Mouse (Mus musculus): ENCODE measurements around the gene Col4a5. TPM values are rescaled to one million over a fixed set of nuclear protein-coding genes. Genes with fewer than 3 reads are reported as not detected.

The Col4a5 gene
- total RNA-seq (2022): 10 to 100 TPM; 16.8 to 21.1 (median 18.4) TPM

- peak; percentile 50 for DNase-seq (ENCODE audit: low spot score)
Observed at GRCm38 (mm10) chrX:141475110-141475509, at the start of gene Col4a5. Gene Col4a5 (plus strand): TSS chrX:141475385.

GRCm38 (mm10) chrX:141436780-141437179, 38.4 kb upstream of the Col4a5 start:
- no peak for DNase-seq (ENCODE audit: low spot score)

- no peak for DNase-seq (ENCODE audit: low spot score)
Observed at GRCm38 (mm10) chrX:141439423-141439822, 35.8 kb upstream of the Col4a5 start.

- DNase-seq (ENCODE audit: low spot score): no peak
Observed at GRCm38 (mm10) chrX:141447936-141448335, 27.2 kb upstream of the Col4a5 start.

- DNase-seq (ENCODE audit: low spot score): no peak
Observed at GRCm38 (mm10) chrX:141473470-141474302, 1.5 kb upstream of the Col4a5 start, which contains the start of gene Col4a6. Gene Col4a6 (minus strand): TSS chrX:141474076.

- DNase-seq (ENCODE audit: low spot score): no peak
Observed at GRCm38 (mm10) chrX:141475566-141476327, 562 bp downstream of the Col4a5 start.

- no peak for DNase-seq (ENCODE audit: low spot score)
Observed at GRCm38 (mm10) chrX:141494545-141494944, 19.4 kb downstream of the Col4a5 start.

- DNase-seq (ENCODE audit: low spot score): no peak
Observed at GRCm38 (mm10) chrX:141503125-141503524, 27.9 kb downstream of the Col4a5 start.

GRCm38 (mm10) chrX:141533447-141533846, 58.3 kb downstream of the Col4a5 start:
- DNase-seq (ENCODE audit: low spot score): peak; percentile 24

- no peak for DNase-seq (ENCODE audit: low spot score)
Observed at GRCm38 (mm10) chrX:141547471-141547870, 72.3 kb downstream of the Col4a5 start.

- no peak for DNase-seq (ENCODE audit: low spot score)
Observed at GRCm38 (mm10) chrX:141590242-141590641, 115.1 kb downstream of the Col4a5 start.

- no peak for DNase-seq (ENCODE audit: low spot score)
Observed at GRCm38 (mm10) chrX:141721725-141722124, 246.5 kb downstream of the Col4a5 start.

GRCm38 (mm10) chrX:141723936-141724335, 248.8 kb downstream of the Col4a5 start:
- no peak for DNase-seq (ENCODE audit: low spot score)

- DNase-seq (ENCODE audit: low spot score): no peak
Observed at GRCm38 (mm10) chrX:141724391-141724891, 249.3 kb downstream of the Col4a5 start.

- no peak for DNase-seq (ENCODE audit: low spot score)
Observed at GRCm38 (mm10) chrX:141724937-141725918, 250.0 kb downstream of the Col4a5 start, which contains the start of gene Irs4. Gene Irs4 (minus strand): TSS chrX:141725263.

GRCm38 (mm10) chrX:141729570-141729969, 254.4 kb downstream of the Col4a5 start:
- DNase-seq (ENCODE audit: low spot score): no peak

Other genes with a start within 250 kb of the Col4a5 start
- 1 to 10 TPM; 1.4 to 2.0 (median 1.8) TPM for gene Col4a6, start 1.3 kb upstream of the Col4a5 start, total RNA-seq (2022)
- not detected for gene Irs4, start 249.9 kb downstream of the Col4a5 start, total RNA-seq (2022)

Measured in heart, adult 8-10 months (tissue).